Comparison of ENCODE assay signal across 8 mouse cellular contexts in genomic region chr5:104434835-104435301, GRCm38 (mm10). TPM values are rescaled to one million over a fixed set of nuclear protein-coding genes. Genes with fewer than 3 reads are reported as not detected.
DNase-seq lines count a peak whose midpoint lies in the region; ATAC-seq and TF ChIP-seq lines count a peak whose summit lies in the region.

Gene Spp1, plus strand, starts transcription at chr5:104435118.

- H3K4me1 ChIP-seq in liver, embryonic 16.5 days (ENCODE audit: control insufficient read depth, low read depth, low read length), result no peaks in the 10 kb centered on the region
- H3K4me1 ChIP-seq in liver, embryonic 11.5 days (replicated peaks; ENCODE audit: control insufficient read depth, insufficient read depth, low read length), result no peaks in the 10 kb centered on the region
- H3K4me1 ChIP-seq in intestine, postnatal 0 days (replicated peaks; ENCODE audit: control insufficient read depth, insufficient read depth, low read length), result no peaks in the 10 kb centered on the region

- no peaks in the 10 kb centered on the region for H3K36me3 ChIP-seq in liver, embryonic 16.5 days (ENCODE audit: control insufficient read depth, insufficient read depth)
- H3K36me3 ChIP-seq in liver, embryonic 11.5 days (ENCODE audit: control insufficient read depth, insufficient read depth, low read length), result no peaks in the 10 kb centered on the region
- no peaks in the 10 kb centered on the region for H3K36me3 ChIP-seq in intestine, postnatal 0 days (ENCODE audit: control insufficient read depth, insufficient read depth)
- H3K36me3 ChIP-seq in myocyte (ENCODE audit: control insufficient read depth, insufficient read depth), result peaks cover 25% of the 10 kb centered on the region

- no peak for DNase-seq in liver, embryonic 11.5 days (ENCODE audit: low spot score)
- peak; percentile 87 for DNase-seq in ZHBTc4 (ENCODE audit: low read depth, low spot score)
- DNase-seq in urinary bladder, postnatal 36 days (ENCODE audit: low spot score in 2 of 2), result no peak
- DNase-seq in gastrocnemius, postnatal 14 days, result no peak
- DNase-seq in frontal cortex, postnatal 25 days (ENCODE audit: low spot score in 2 of 2), result no peak

- H3K27me3 ChIP-seq in liver, embryonic 16.5 days (ENCODE audit: control insufficient read depth, insufficient read depth, low read depth, low read length), result no peaks in the 10 kb centered on the region
- H3K27me3 ChIP-seq in liver, embryonic 11.5 days (replicated peaks; ENCODE audit: control insufficient read depth, insufficient read depth, low read length), result no peaks in the 10 kb centered on the region
- no peaks in the 10 kb centered on the region for H3K27me3 ChIP-seq in intestine, postnatal 0 days (replicated peaks; ENCODE audit: control insufficient read depth, insufficient read depth, low read length)
- no peaks in the 10 kb centered on the region for H3K27me3 ChIP-seq in myocyte (ENCODE audit: control insufficient read depth, insufficient read depth, insufficient read length)

- H3ac ChIP-seq in myocyte (ENCODE audit: control insufficient read depth, insufficient read length), result no peak within 1 kb of the TSS

- no peak within 1 kb of the TSS for H3K4me3 ChIP-seq in liver, embryonic 16.5 days (ENCODE audit: low read depth, low read length)
- no peak within 1 kb of the TSS for H3K4me3 ChIP-seq in liver, embryonic 11.5 days (ENCODE audit: low read depth, low read length)
- H3K4me3 ChIP-seq in intestine, postnatal 0 days (ENCODE audit: low read depth, low read length), result no peak within 1 kb of the TSS
- peak within 1 kb of the TSS; percentile 46 for H3K4me3 ChIP-seq in myocyte

- TF ChIP-seq POLR2A in myocyte (IDR thresholded peaks at IDR 0.05; ENCODE audit: insufficient read length, low read depth), result peak; percentile 96

- no peaks in the 10 kb centered on the region for H3K9me3 ChIP-seq in liver, embryonic 16.5 days (replicated peaks; ENCODE audit: control insufficient read depth, low read length)
- H3K9me3 ChIP-seq in liver, embryonic 11.5 days (ENCODE audit: control insufficient read depth, low read length), result no peaks in the 10 kb centered on the region
- H3K9me3 ChIP-seq in intestine, postnatal 0 days (ENCODE audit: control insufficient read depth), result no peaks in the 10 kb centered on the region

- H3K79me2 ChIP-seq in myocyte (ENCODE audit: control insufficient read depth, insufficient read depth), result peaks cover 21% of the 10 kb centered on the region

- H3K9ac ChIP-seq in liver, embryonic 16.5 days (ENCODE audit: low read depth, low read length), result no peak within 1 kb of the TSS
- H3K9ac ChIP-seq in liver, embryonic 11.5 days (ENCODE audit: low read depth, low read length), result no peak within 1 kb of the TSS
- no peak within 1 kb of the TSS for H3K9ac ChIP-seq in intestine, postnatal 0 days (ENCODE audit: low read depth, low read length)

- TF ChIP-seq CTCF in intestine, postnatal 0 days (IDR thresholded peaks at IDR 0.05; ENCODE audit: low read depth), result no peak

- no peak for ATAC-seq in liver, embryonic 16.5 days (ENCODE audit: low read depth)
- no peak for ATAC-seq in liver, embryonic 11.5 days (replicated peaks; ENCODE audit: low FRiP score)
- ATAC-seq in intestine, postnatal 0 days, result no peak

- no peak within 1 kb of the TSS for H3K27ac ChIP-seq in liver, embryonic 16.5 days (ENCODE audit: low read length)
- no peak within 1 kb of the TSS for H3K27ac ChIP-seq in liver, embryonic 11.5 days (ENCODE audit: low read depth, low read length)
- H3K27ac ChIP-seq in intestine, postnatal 0 days (ENCODE audit: low read depth, low read length), result no peak within 1 kb of the TSS

- WGBS in liver, embryonic 16.5 days (ENCODE audit: insufficient replicate concordance), result 19% methylated on average over 7 of the region's 7 CpGs
- 46% methylated on average over 7 of the region's 7 CpGs for WGBS in liver, embryonic 11.5 days
- WGBS in intestine, postnatal 0 days, result 58% methylated on average over 7 of the region's 7 CpGs

- no peak within 1 kb of the TSS for H3K4me2 ChIP-seq in liver, embryonic 16.5 days (ENCODE audit: low read depth, low read length)
- no peak within 1 kb of the TSS for H3K4me2 ChIP-seq in liver, embryonic 11.5 days
- H3K4me2 ChIP-seq in intestine, postnatal 0 days (replicated peaks; ENCODE audit: low read depth), result no peak within 1 kb of the TSS
- H3K4me2 ChIP-seq in myocyte (ENCODE audit: low read depth), result peak within 1 kb of the TSS; percentile 76

- intact Hi-C loops in gastrocnemius, postnatal 14 days (cut with DNase I; ENCODE audit: low total_unique reads), result loop anchor here (5.0 kb wide), 1 partner anchor 88 kb away; no protein-coding TSS in a partner anchor

TF ChIP-seq in myocyte, 11 proteins besides CTCF, POLR2A, EP300 and RAD21:
- TF ChIP-seq MYOD1 (IDR thresholded peaks at IDR 0.05; ENCODE audit: control insufficient read depth in 1 of 3, insufficient read length in 2 of 3, low read depth in 2 of 3), result peak; percentile 9 to 55 (median 17)
- TF ChIP-seq REST (IDR thresholded peaks at IDR 0.05; ENCODE audit: insufficient read depth, insufficient read length), result no peak
- peak; percentile 96 for TF ChIP-seq POLR2AphosphoS2 (IDR thresholded peaks at IDR 0.05; ENCODE audit: insufficient read length, low read depth)
- no peak for TF ChIP-seq E2F4 (IDR thresholded peaks at IDR 0.05; ENCODE audit: insufficient read depth)
- no peak for TF ChIP-seq MAX (IDR thresholded peaks at IDR 0.05; ENCODE audit: low read depth)
- no peak for TF ChIP-seq USF1 (IDR thresholded peaks at IDR 0.05; ENCODE audit: low read depth)

RNA-seq across cellular contexts. Expression of gene Spp1, which starts in this region (rescaled TPM):
- 19.9 and 24.9 TPM in 2 replicates for polyA plus RNA-seq in liver, embryonic 16.5 days (2015; fragmentation: Nextera tagmentation; extraction: Ambion mirVana)
- polyA plus RNA-seq in liver, embryonic 11.5 days (2014; fragmentation: Nextera tagmentation; extraction: Ambion mirVana), result 2.9 and 4.4 TPM in 2 replicates
- 10.1 and 12.0 TPM in 2 replicates for polyA plus RNA-seq in intestine, postnatal 0 days (2015; fragmentation: Nextera tagmentation; extraction: Ambion mirVana)
- polyA plus RNA-seq in myocyte (2012; fragmentation: generic; extraction: Trizol), result 634 TPM
- 1 to 10 TPM in 1 of 2 experiments, under 1 TPM in 1; 0.58 to 4.2 TPM for total RNA-seq in gastrocnemius, postnatal 14 days (2021)

Comparison
In these comparisons a context has a peak if more than half of its experiments do, and no peak if none do; other contexts are left out.
1. RNA of gene Spp1 (polyA plus RNA-seq): 634 TPM in myocyte (single experiment); 19.9 to 24.9 TPM in liver, embryonic 16.5 days, 10.1 to 12.0 TPM in intestine, postnatal 0 days and 2.9 to 4.4 TPM in liver, embryonic 11.5 days; every median in the first group is over 10 times any median in the second.